9 mouse cellular contexts compared by ENCODE assay signal in genomic region chr2:122301921-122302573, GRCm38 (mm10). TPM values are rescaled to one million over a fixed set of nuclear protein-coding genes. Genes with fewer than 3 reads are reported as not detected.
A peak's percentile ranks its signal among the peaks of the same experiment; 100 is the strongest.
DNase-seq lines count a peak whose midpoint lies in the region; ATAC-seq and TF ChIP-seq lines count a peak whose summit lies in the region.
"Had no signal": no experiment of that assay in that cellular context is flagged by ENCODE, and none has a peak within 500 bp of the region (broad histone marks: within the 10 kb centered on the region; RNA-seq: fewer than 3 reads in every experiment).

No protein-coding gene starts in this region.

- TF ChIP-seq CTCF in heart, adult 2 months (IDR thresholded peaks at IDR 0.05), result no peak
- no peak for TF ChIP-seq CTCF in ES-Bruce4 (IDR thresholded peaks at IDR 0.05; ENCODE audit: low read depth, low read length)
- no peak for TF ChIP-seq CTCF in forebrain, postnatal 0 days (IDR thresholded peaks at IDR 0.05; ENCODE audit: low read depth)
- TF ChIP-seq CTCF in liver, postnatal 0 days (IDR thresholded peaks at IDR 0.05; ENCODE audit: low read depth), result no peak

- intact Hi-C loops in heart, adult 2 months (cut with DNase I), result loop anchor here (2.0 kb wide), 1 partner anchor 107 kb away; no protein-coding TSS in a partner anchor

- H3K79me2 ChIP-seq in heart, adult 2 months (replicated peaks; ENCODE audit: control insufficient read depth, insufficient read depth, low read length), result no peaks in the 10 kb centered on the region

- TF ChIP-seq POLR2A in heart, adult 2 months (IDR thresholded peaks at IDR 0.05; ENCODE audit: insufficient read depth, low read depth, low read length), result no peak
- TF ChIP-seq POLR2A in ES-Bruce4 (IDR thresholded peaks at IDR 0.05; ENCODE audit: insufficient read depth, low read length), result no peak

- TF ChIP-seq EP300 in heart, adult 2 months (IDR thresholded peaks at IDR 0.05; ENCODE audit: insufficient read depth, low read depth, low read length), result no peak
- no peak for TF ChIP-seq EP300 in ES-Bruce4 (IDR thresholded peaks at IDR 0.05; ENCODE audit: insufficient read depth, low read depth, low read length)
- no peak for TF ChIP-seq EP300 in liver, postnatal 0 days (IDR thresholded peaks at IDR 0.05; ENCODE audit: low read depth)

- no peak for ATAC-seq in forebrain, postnatal 0 days
- no peak for ATAC-seq in liver, postnatal 0 days

- no peak overlapping the region for H3K27ac ChIP-seq in heart, adult 2 months
- no peak overlapping the region for H3K27ac ChIP-seq in ES-Bruce4 (ENCODE audit: insufficient read depth, low read length)
- H3K27ac ChIP-seq in forebrain, postnatal 0 days (ENCODE audit: low read depth, low read length), result no peak overlapping the region
- no peak overlapping the region for H3K27ac ChIP-seq in liver, postnatal 0 days (ENCODE audit: low read depth)

- H3K9ac ChIP-seq in heart, adult 2 months (ENCODE audit: low read depth, low read length), result no peak overlapping the region
- H3K9ac ChIP-seq in ES-Bruce4 (ENCODE audit: low read depth, poor library complexity, severe bottlenecking), result no peak overlapping the region
- peak overlapping the region; percentile 49 for H3K9ac ChIP-seq in forebrain, postnatal 0 days
- H3K9ac ChIP-seq in liver, postnatal 0 days (replicated peaks), result no peak overlapping the region

- no peaks in the 10 kb centered on the region for H3K36me3 ChIP-seq in heart, adult 2 months (ENCODE audit: control insufficient read depth, insufficient read depth, low read length)
- no peaks in the 10 kb centered on the region for H3K36me3 ChIP-seq in ES-Bruce4 (ENCODE audit: control insufficient read depth, insufficient read depth, low read length, poor library complexity, severe bottlenecking)
- no peaks in the 10 kb centered on the region for H3K36me3 ChIP-seq in forebrain, postnatal 0 days (ENCODE audit: insufficient read depth)
- no peaks in the 10 kb centered on the region for H3K36me3 ChIP-seq in liver, postnatal 0 days (replicated peaks; ENCODE audit: insufficient read depth, low read length)

- peak overlapping the region; percentile 39; the same call in 1 of the 2 replicates for H3K4me3 ChIP-seq in heart, adult 2 months
- peak overlapping the region; percentile 41; the same call in 1 of the 2 replicates for H3K4me3 ChIP-seq in ES-Bruce4 (ENCODE audit: low read depth, low read length)
- H3K4me3 ChIP-seq in forebrain, postnatal 0 days (ENCODE audit: low read depth, low read length), result peak overlapping the region; percentile 47
- 0 out of 2 replicates have a peak overlapping the region, but pooled peaks have one; percentile 3 for H3K4me3 ChIP-seq in liver, postnatal 0 days (ENCODE audit: low read depth, low read length)

- peaks cover 28% of the 10 kb centered on the region for H3K27me3 ChIP-seq in heart, adult 2 months (ENCODE audit: control insufficient read depth, insufficient read depth, low read length)
- H3K27me3 ChIP-seq in ES-Bruce4 (ENCODE audit: control insufficient read depth, insufficient read depth, low read length, poor library complexity, severe bottlenecking), result peaks cover 20% of the 10 kb centered on the region
- H3K27me3 ChIP-seq in forebrain, postnatal 0 days (ENCODE audit: insufficient read depth, low read length), result peaks cover 39% of the 10 kb centered on the region
- peaks cover 71% of the 10 kb centered on the region for H3K27me3 ChIP-seq in liver, postnatal 0 days (ENCODE audit: insufficient read depth, low read length)

- peak overlapping the region; percentile 92 for H3K4me2 ChIP-seq in forebrain, postnatal 0 days (ENCODE audit: low read depth)
- peak overlapping the region; percentile 52 for H3K4me2 ChIP-seq in liver, postnatal 0 days (ENCODE audit: low read depth, low read length)

- DNase-seq in heart, adult 2 months, result no peak
- DNase-seq in heart, adult 9 months (ENCODE audit: low spot score in 2 of 2), result no peak
- no peak for DNase-seq in forebrain, postnatal 0 days
- no peak for DNase-seq in liver, postnatal 0 days
- DNase-seq in cerebellum, adult 8-10 months, result no peak
- no peak for DNase-seq in layer of hippocampus, adult 9-11 months
- no peak for DNase-seq in c-Kit-positive CD71-positive TER-119-positive erythroid progenitor cells, embryonic 14.5 days (ENCODE audit: low spot score)

- peaks cover 1% of the 10 kb centered on the region; the same call in 1 of the 2 replicates for H3K4me1 ChIP-seq in heart, adult 2 months (ENCODE audit: control insufficient read depth, insufficient read depth, low read length)
- H3K4me1 ChIP-seq in ES-Bruce4 (ENCODE audit: control insufficient read depth, insufficient read depth, low read length), result no peaks in the 10 kb centered on the region
- H3K4me1 ChIP-seq in forebrain, postnatal 0 days (ENCODE audit: insufficient read depth), result peaks cover 19% of the 10 kb centered on the region
- H3K4me1 ChIP-seq in liver, postnatal 0 days (ENCODE audit: insufficient read depth), result peaks cover 9% of the 10 kb centered on the region

- 9% methylated on average over 23 of the region's 23 CpGs for WGBS in heart, adult 2 months
- 4% methylated on average over 23 of the region's 23 CpGs for WGBS in forebrain, postnatal 0 days
- 9% methylated on average over 23 of the region's 23 CpGs for WGBS in liver, postnatal 0 days (ENCODE audit: insufficient replicate concordance)

- H3K9me3 ChIP-seq in ES-Bruce4 (replicated peaks; ENCODE audit: control insufficient read depth, insufficient read depth, low read length, poor library complexity, severe bottlenecking), result no peaks in the 10 kb centered on the region
- no peaks in the 10 kb centered on the region for H3K9me3 ChIP-seq in forebrain, postnatal 0 days (ENCODE audit: low read length)
- H3K9me3 ChIP-seq in liver, postnatal 0 days (ENCODE audit: low read length), result no peaks in the 10 kb centered on the region

RNA-seq across cellular contexts. Expression of gene Duoxa2, which starts 3.3 kb away (rescaled TPM):
- total RNA-seq in heart, adult 2 months (2021), result under 1 TPM; 0.18 to 0.21 TPM
- polyA plus RNA-seq in heart, adult 2 months (2012; rRNA removed), result 0.18 and 0.23 TPM in 2 replicates
- not detected in 2 replicates for polyA plus RNA-seq in ES-Bruce4 (2011; ENCODE audit: insufficient read depth, insufficient read length, low read depth, missing spikeins)
- total RNA-seq in forebrain, postnatal 0 days (2014; rRNA removed), result 0.69 TPM in 1 of 2 replicates, not detected in the other
- polyA plus RNA-seq in forebrain, postnatal 0 days (2015; fragmentation: Nextera tagmentation; extraction: Ambion mirVana), result 0.31 and 0.46 TPM in 2 replicates
- not detected in 2 replicates for polyA plus RNA-seq in liver, postnatal 0 days (2015; fragmentation: Nextera tagmentation; extraction: Ambion mirVana)
- total RNA-seq: hematopoietic stem cell, adult 5-6 weeks had no signal

RNA-seq across cellular contexts. Expression of gene Duox2, which starts 3.8 kb away (rescaled TPM):
- under 1 TPM; 0.57 to 0.61 TPM for total RNA-seq in heart, adult 2 months (2021)
- 0.53 and 0.84 TPM in 2 replicates for polyA plus RNA-seq in heart, adult 2 months (2012; rRNA removed)
- polyA plus RNA-seq in ES-Bruce4 (2011; ENCODE audit: insufficient read depth, insufficient read length, low read depth, missing spikeins), result not detected in 2 replicates
- total RNA-seq in forebrain, postnatal 0 days (2014; rRNA removed), result 0.08 and 0.14 TPM in 2 replicates
- 0.05 TPM in 1 of 2 replicates, not detected in the other for polyA plus RNA-seq in forebrain, postnatal 0 days (2015; fragmentation: Nextera tagmentation; extraction: Ambion mirVana)
- polyA plus RNA-seq in liver, postnatal 0 days (2015; fragmentation: Nextera tagmentation; extraction: Ambion mirVana), result 0.02 TPM in 2 replicates
- total RNA-seq: hematopoietic stem cell, adult 5-6 weeks had no signal

RNA-seq across cellular contexts. Expression of gene Duoxa1, which starts 11.5 kb away (rescaled TPM):
- under 1 TPM; 0.23 to 0.37 TPM for total RNA-seq in heart, adult 2 months (2021)
- polyA plus RNA-seq in heart, adult 2 months (2012; rRNA removed), result 1.1 and 1.5 TPM in 2 replicates
- not detected in 2 replicates for polyA plus RNA-seq in ES-Bruce4 (2011; ENCODE audit: insufficient read depth, insufficient read length, low read depth, missing spikeins)
- 0.10 and 0.23 TPM in 2 replicates for total RNA-seq in forebrain, postnatal 0 days (2014; rRNA removed)
- polyA plus RNA-seq in forebrain, postnatal 0 days (2015; fragmentation: Nextera tagmentation; extraction: Ambion mirVana), result 0.25 and 0.46 TPM in 2 replicates
- polyA plus RNA-seq in liver, postnatal 0 days (2015; fragmentation: Nextera tagmentation; extraction: Ambion mirVana), result not detected in 2 replicates
- total RNA-seq: hematopoietic stem cell, adult 5-6 weeks had no signal

RNA-seq across cellular contexts. Expression of gene Duox1, which starts 13.4 kb away (rescaled TPM):
- total RNA-seq in heart, adult 2 months (2021), result under 1 TPM; 0.10 to 0.34 TPM
- polyA plus RNA-seq in heart, adult 2 months (2012; rRNA removed), result 0.51 and 0.73 TPM in 2 replicates
- polyA plus RNA-seq in ES-Bruce4 (2011; ENCODE audit: insufficient read depth, insufficient read length, low read depth, missing spikeins), result not detected in 2 replicates
- not detected in 2 replicates for total RNA-seq in forebrain, postnatal 0 days (2014; rRNA removed)
- polyA plus RNA-seq in forebrain, postnatal 0 days (2015; fragmentation: Nextera tagmentation; extraction: Ambion mirVana), result 0.06 and 0.08 TPM in 2 replicates
- polyA plus RNA-seq in liver, postnatal 0 days (2015; fragmentation: Nextera tagmentation; extraction: Ambion mirVana), result not detected in 2 replicates
- total RNA-seq: hematopoietic stem cell, adult 5-6 weeks had no signal
